ENCODE assay signal across 12 mouse cellular contexts in the genomic region with DNA sequence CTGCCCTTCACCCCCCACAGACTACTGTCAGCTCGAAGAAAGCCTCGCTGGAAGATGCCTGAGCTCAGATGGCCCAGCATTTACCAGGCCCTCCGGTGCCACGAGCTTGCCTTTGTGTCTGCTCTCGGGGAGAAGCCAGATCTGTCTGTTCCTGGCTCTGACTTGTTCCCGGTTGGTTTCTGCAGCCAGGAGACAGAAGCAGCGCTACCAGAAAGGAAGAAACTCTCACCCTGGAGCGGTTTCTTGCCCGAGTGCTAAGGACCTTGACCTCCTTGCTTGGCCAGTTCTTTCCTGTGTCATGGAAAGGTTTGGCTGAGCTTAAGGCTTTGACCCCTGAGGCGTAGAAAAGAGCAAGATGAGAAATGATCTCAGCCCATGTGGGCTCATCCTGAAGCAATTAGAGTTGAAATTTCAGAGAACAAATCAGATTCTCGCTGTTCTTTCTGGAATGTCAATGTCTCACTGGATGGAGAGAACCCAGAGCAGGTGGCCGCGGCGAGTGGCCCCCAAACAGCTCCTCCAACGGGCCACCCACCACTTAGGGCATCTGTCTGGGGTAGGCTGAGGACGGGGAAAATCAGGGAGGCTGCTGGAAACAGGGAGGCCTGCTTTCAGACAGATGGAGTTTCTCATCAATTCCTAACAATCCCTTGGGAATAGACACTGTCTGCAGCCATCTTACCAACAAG. TPM values are rescaled to one million over a fixed set of nuclear protein-coding genes. Genes with fewer than 3 reads are reported as not detected.
DNase-seq lines count a peak whose midpoint lies in the region; ATAC-seq lines count a peak whose summit lies in the region.
"Had no signal": no experiment of that assay in that cellular context is flagged by ENCODE, and none has a peak within 500 bp of the region (broad histone marks: within the 10 kb centered on the region; RNA-seq: fewer than 3 reads in every experiment).

No protein-coding gene starts in this region.

- no peak overlapping the region for H3K9ac ChIP-seq in embryonic facial prominence, embryonic 12.5 days
- H3K9ac ChIP-seq in midbrain, embryonic 13.5 days (replicated peaks), result no peak overlapping the region
- no peak overlapping the region for H3K9ac ChIP-seq in heart, embryonic 11.5 days (ENCODE audit: low read depth, low read length)

- H3K4me2 ChIP-seq in embryonic facial prominence, embryonic 12.5 days (replicated peaks), result no peak overlapping the region
- no peak overlapping the region for H3K4me2 ChIP-seq in midbrain, embryonic 13.5 days (replicated peaks)
- H3K4me2 ChIP-seq in heart, embryonic 11.5 days, result no peak overlapping the region

- no peaks in the 10 kb centered on the region for H3K27me3 ChIP-seq in embryonic facial prominence, embryonic 12.5 days
- H3K27me3 ChIP-seq in midbrain, embryonic 13.5 days, result no peaks in the 10 kb centered on the region
- no peaks in the 10 kb centered on the region for H3K27me3 ChIP-seq in heart, embryonic 11.5 days (ENCODE audit: control insufficient read depth, insufficient read depth, low read length)

- H3K36me3 ChIP-seq in embryonic facial prominence, embryonic 12.5 days, result peaks cover 17% of the 10 kb centered on the region
- H3K36me3 ChIP-seq in midbrain, embryonic 13.5 days, result peaks cover 22% of the 10 kb centered on the region
- peaks cover 5% of the 10 kb centered on the region for H3K36me3 ChIP-seq in heart, embryonic 11.5 days (ENCODE audit: control insufficient read depth, insufficient read depth, low read length)

- WGBS in embryonic facial prominence, embryonic 12.5 days, result 39% methylated on average over 16 of the region's 16 CpGs
- 64% methylated on average over 16 of the region's 16 CpGs for WGBS in midbrain, embryonic 13.5 days
- WGBS in heart, embryonic 11.5 days (ENCODE audit: insufficient replicate concordance), result 74% methylated on average over 16 of the region's 16 CpGs

- peaks cover 18% of the 10 kb centered on the region for H3K4me1 ChIP-seq in embryonic facial prominence, embryonic 12.5 days
- H3K4me1 ChIP-seq in midbrain, embryonic 13.5 days (replicated peaks), result peaks cover 16% of the 10 kb centered on the region; the same call in 1 of the 2 replicates
- no peaks in the 10 kb centered on the region for H3K4me1 ChIP-seq in heart, embryonic 11.5 days (ENCODE audit: control insufficient read depth, insufficient read depth, low read length)

- no peaks in the 10 kb centered on the region for H3K9me3 ChIP-seq in embryonic facial prominence, embryonic 12.5 days
- H3K9me3 ChIP-seq in midbrain, embryonic 13.5 days, result no peaks in the 10 kb centered on the region
- H3K9me3 ChIP-seq in heart, embryonic 11.5 days (replicated peaks; ENCODE audit: control insufficient read depth, low read length), result no peaks in the 10 kb centered on the region
- H3K9me3 ChIP-seq: G1E; limb, embryonic 10.5 days had no signal

- no peak overlapping the region for H3K4me3 ChIP-seq in embryonic facial prominence, embryonic 12.5 days
- no peak overlapping the region for H3K4me3 ChIP-seq in midbrain, embryonic 13.5 days (replicated peaks)
- no peak overlapping the region for H3K4me3 ChIP-seq in heart, embryonic 11.5 days (ENCODE audit: low read depth, low read length)
- H3K4me3 ChIP-seq: limb, embryonic 10.5 days had no signal

- DNase-seq in layer of hippocampus, adult 18-20 months (ENCODE audit: low spot score in 2 of 2), result peak; percentile 55 to 67
- no peak for DNase-seq in layer of hippocampus, postnatal 25 days (ENCODE audit: extremely low spot score in 1 of 2, low spot score in 1 of 2)
- peak; percentile 44 for DNase-seq in kidney, adult 18-20 months
- no peak for DNase-seq in natural killer cell, adult 2 months (ENCODE audit: low spot score in 2 of 2)
- DNase-seq: spleen, adult 18-20 months had no signal

- ATAC-seq in embryonic facial prominence, embryonic 12.5 days (ENCODE audit: insufficient number of reproducible peaks, insufficient read depth, low FRiP score, low TSS enrichment), result no peak
- no peak for ATAC-seq in midbrain, embryonic 13.5 days
- no peak for ATAC-seq in erythroblast, adult 5-6 weeks (replicated peaks; ENCODE audit: low FRiP score, poor library complexity, severe bottlenecking)
- ATAC-seq in heart, embryonic 11.5 days (replicated peaks; ENCODE audit: insufficient number of reproducible peaks, low FRiP score, low TSS enrichment), result no peak

- peak overlapping the region; percentile 60; the same call in 1 of the 2 replicates for H3K27ac ChIP-seq in embryonic facial prominence, embryonic 12.5 days
- peak overlapping the region; percentile 30; the same call in 1 of the 2 replicates for H3K27ac ChIP-seq in midbrain, embryonic 13.5 days
- H3K27ac ChIP-seq in heart, embryonic 11.5 days (ENCODE audit: low read depth, low read length), result no peak overlapping the region
- H3K27ac ChIP-seq: limb, embryonic 10.5 days; macrophage had no signal

RNA-seq across cellular contexts. Expression of a gene that starts 24.6 kb away (rescaled TPM):
- 100 to 1,000 TPM; 380 to 402 TPM for total RNA-seq in layer of hippocampus, adult 18-20 months (2021)
- total RNA-seq in layer of hippocampus, postnatal 25 days (2021), result 100 to 1,000 TPM; 326 to 347 TPM
- 81.7 and 83.7 TPM in 2 replicates for polyA plus RNA-seq in embryonic facial prominence, embryonic 12.5 days (2016; fragmentation: Nextera tagmentation; extraction: Ambion mirVana)
- 90.5 and 101 TPM in 2 replicates for polyA plus RNA-seq in midbrain, embryonic 13.5 days (2015; fragmentation: Nextera tagmentation; extraction: Ambion mirVana)
- 22.4 and 23.6 TPM in 2 replicates for total RNA-seq in erythroblast, adult 5-6 weeks (2015; ENCODE audit: low replicate concordance)
- total RNA-seq in erythroblast, adult 5-6 weeks (2017; ENCODE audit: low replicate concordance), result 16.6 and 19.0 TPM in 2 replicates
- polyA plus RNA-seq in heart, embryonic 11.5 days (2014; fragmentation: Nextera tagmentation; extraction: Ambion mirVana), result 55.2 and 57.4 TPM in 2 replicates

Comparison
In these comparisons a context has a peak if more than half of its experiments do, and no peak if none do; other contexts are left out.
1. DNase-seq: peak in layer of hippocampus, adult 18-20 months (2 of 2) and kidney, adult 18-20 months (single experiment); none in layer of hippocampus, postnatal 25 days (0 of 2) and natural killer cell, adult 2 months (0 of 2).
2. RNA of a gene that starts 24.6 kb away (total RNA-seq): 380 to 402 TPM in layer of hippocampus, adult 18-20 months and 326 to 347 TPM in layer of hippocampus, postnatal 25 days; 16.6 to 23.6 TPM in erythroblast, adult 5-6 weeks; every median in the first group is over 10 times any median in the second.